Mouse (Mus musculus) myocyte (in vitro differentiated cells): ENCODE measurements around the gene Crym. TPM values are rescaled to one million over a fixed set of nuclear protein-coding genes. Genes with fewer than 3 reads are reported as not detected.

Experiments
- H3K27me3 ChIP-seq: one replicate; pipeline ENCODE4 v1.6.1; 2011; ENCODE audit not compliant: control insufficient read depth, insufficient read depth, insufficient read length
- H3K36me3 ChIP-seq: one replicate; pipeline ENCODE4 v1.6.1; 2011; ENCODE audit not compliant: control insufficient read depth, insufficient read depth
- H3K4me2 ChIP-seq: one replicate; pipeline ENCODE4 v1.6.1; 2011; ENCODE audit warnings: low read depth, control low read depth
- H3K4me3 ChIP-seq: one replicate; pipeline ENCODE4 v1.5.1; 2011; ENCODE audit warnings: mild to moderate bottlenecking, control low read depth, moderate library complexity
- H3K79me2 ChIP-seq: one replicate; pipeline ENCODE4 v1.6.1; 2011; ENCODE audit not compliant: control insufficient read depth, insufficient read depth
- H3ac ChIP-seq: one replicate; pipeline ENCODE4 v1.6.1; 2011; ENCODE audit not compliant: control insufficient read depth, insufficient read length
- CEBPB ChIP-seq: IDR thresholded peaks from 2 replicates; pipeline ENCODE4 v1.6.1; 2011; ENCODE audit warnings: mild to moderate bottlenecking, moderate library complexity; ENCODE audit not compliant: poor library complexity, insufficient read depth, severe bottlenecking
- E2F4 ChIP-seq: IDR thresholded peaks from one replicate; pipeline ENCODE4 v1.6.1; 2011; ENCODE audit warnings: mild to moderate bottlenecking, control low read depth, moderate library complexity; ENCODE audit not compliant: insufficient read depth
- MAX ChIP-seq: IDR thresholded peaks from one replicate; pipeline ENCODE4 v1.6.1; 2011; ENCODE audit warnings: low read depth, mild to moderate bottlenecking, control low read depth
- MYOD1 ChIP-seq, 3 experiments: IDR thresholded peaks; one replicate each; pipeline ENCODE4 v1.6.1; 2011; ENCODE audit warnings: control low read depth in 2 of 3, low read depth in 2 of 3, mild to moderate bottlenecking in 2 of 3, moderate library complexity in 1 of 3; ENCODE audit not compliant: insufficient read length in 2 of 3, control insufficient read depth in 1 of 3
- MYOG ChIP-seq, 3 experiments: IDR thresholded peaks; one replicate each; pipeline ENCODE4 v1.6.1; 2011; ENCODE audit warnings: control low read depth in 2 of 3, low read depth in 2 of 3, mild to moderate bottlenecking in 2 of 3; ENCODE audit not compliant: insufficient read length in 2 of 3, control insufficient read depth in 1 of 3, insufficient read depth in 1 of 3
- POLR2A ChIP-seq: IDR thresholded peaks from one replicate; pipeline ENCODE4 v1.6.1; 2011; ENCODE audit warnings: low read depth, mild to moderate bottlenecking, control low read depth, moderate library complexity; ENCODE audit not compliant: insufficient read length
- POLR2AphosphoS2 ChIP-seq: IDR thresholded peaks from one replicate; pipeline ENCODE4 v1.6.1; 2011; ENCODE audit warnings: low read depth, control low read depth; ENCODE audit not compliant: insufficient read length
- REST ChIP-seq: IDR thresholded peaks from one replicate; pipeline ENCODE4 v1.6.1; 2011; ENCODE audit warnings: mild to moderate bottlenecking, control low read depth, moderate library complexity; ENCODE audit not compliant: insufficient read depth, insufficient read length
- SRF ChIP-seq: IDR thresholded peaks from one replicate; pipeline ENCODE4 v1.6.1; 2011; ENCODE audit warnings: low read depth; ENCODE audit not compliant: control insufficient read depth, insufficient read length
- TCF12 ChIP-seq: IDR thresholded peaks from one replicate; pipeline ENCODE4 v1.6.1; 2011; ENCODE audit warnings: mild to moderate bottlenecking, control low read depth; ENCODE audit not compliant: poor library complexity, insufficient read depth, severe bottlenecking
- TCF3 ChIP-seq: IDR thresholded peaks from one replicate; pipeline ENCODE4 v1.6.1; 2011; ENCODE audit warnings: low read depth, control low read depth; ENCODE audit not compliant: insufficient read length
- USF1 ChIP-seq: IDR thresholded peaks from one replicate; pipeline ENCODE4 v1.6.1; 2011; ENCODE audit warnings: low read depth, mild to moderate bottlenecking, control low read depth, moderate library complexity
- polyA plus RNA-seq: library from polyadenylated mRNA; unstranded; fragments of >200 nt; fragmentation: generic; extraction: Trizol; gene quantifications from one replicate; pipeline ENCODE4 v1.2.1, GENCODE M21; 2012; ENCODE audit warnings: missing spikeins

The Crym gene
- polyA plus RNA-seq, 1 experiment = 9.8 TPM

DNA sequence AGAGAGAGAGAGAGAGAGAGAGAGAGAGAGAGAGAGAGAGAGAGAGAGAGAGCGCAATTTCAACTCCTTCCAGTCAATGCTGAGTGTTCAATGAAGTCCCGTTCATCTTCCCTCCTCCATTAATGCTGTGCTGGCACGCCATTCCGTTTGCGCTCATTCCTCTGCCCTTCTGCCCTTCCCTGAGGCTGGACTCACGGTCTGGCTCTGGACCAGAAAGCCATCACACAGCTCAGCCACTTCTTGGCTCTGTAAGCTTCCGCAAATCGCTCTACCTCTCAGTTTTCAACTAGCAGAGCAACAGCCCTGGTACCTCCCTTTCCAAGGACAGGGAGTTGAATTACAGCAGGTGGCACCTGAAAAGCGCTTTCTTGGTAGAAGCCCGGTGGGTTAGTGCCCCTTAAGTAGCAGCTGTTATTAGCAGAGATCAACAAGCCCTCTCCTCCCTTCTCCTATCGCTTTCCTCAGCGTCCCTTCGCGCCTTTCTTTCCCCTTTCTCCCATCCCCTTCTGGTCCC is 623 bp downstream of the Crym start:
- Histone ChIP-seq H3K79me2 (no peaks in the 10 kb centered on the region), H3K4me3 (peak overlapping the region; percentile 12), H3K36me3 (no peaks in the 10 kb centered on the region), H3K27me3 (no peaks in the 10 kb centered on the region), H3K4me2 (peak overlapping the region; percentile 18), H3ac (no peak overlapping the region)
- TF ChIP-seq TCF3 = no peak
- TF ChIP-seq SRF = no peak
- TF ChIP-seq MAX = no peak
- TF ChIP-seq TCF12 = no peak
- TF ChIP-seq CEBPB = no peak
- no peak for TF ChIP-seq REST
- no peak for TF ChIP-seq POLR2A
- no peak for TF ChIP-seq USF1
- no peak for TF ChIP-seq POLR2AphosphoS2
- TF ChIP-seq E2F4 = no peak
- no peak for TF ChIP-seq MYOG (IDR thresholded peaks at IDR 0.05; ENCODE audit: control insufficient read depth in 1 of 3, insufficient read depth in 1 of 3, insufficient read length in 2 of 3, low read depth in 2 of 3)
- no peak for TF ChIP-seq MYOD1 (IDR thresholded peaks at IDR 0.05; ENCODE audit: control insufficient read depth in 1 of 3, insufficient read length in 2 of 3, low read depth in 2 of 3)

DNA sequence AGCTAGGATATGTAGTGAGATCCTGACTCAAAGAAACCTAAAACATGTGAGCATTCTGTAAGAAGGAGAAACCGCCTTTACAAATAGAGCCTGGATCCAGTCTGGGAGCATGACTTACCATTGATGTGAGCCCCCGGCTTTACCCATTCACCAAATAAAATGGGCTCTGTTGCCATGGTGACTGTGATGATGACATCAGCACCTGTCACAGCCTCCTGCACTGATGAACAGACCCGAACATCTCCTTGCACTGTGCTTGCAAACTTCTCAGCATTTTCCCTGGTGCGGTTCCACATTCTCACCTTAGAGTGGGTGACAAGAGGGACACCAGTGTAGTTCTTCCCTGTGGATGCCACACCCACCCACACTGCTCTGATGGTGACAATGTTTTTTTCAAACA is 6.7 kb downstream of the Crym start:
- H3K36me3 ChIP-seq = no peaks in the 10 kb centered on the region
- H3K27me3 ChIP-seq = no peaks in the 10 kb centered on the region
- no peak overlapping the region for H3K4me3 ChIP-seq
- H3ac ChIP-seq = no peak overlapping the region
- TF ChIP-seq MAX (no peak), POLR2AphosphoS2 (no peak), CEBPB (no peak), TCF12 (no peak), USF1 (no peak), MYOG (IDR thresholded peaks at IDR 0.05; ENCODE audit: control insufficient read depth in 1 of 3, insufficient read depth in 1 of 3, insufficient read length in 2 of 3, low read depth in 2 of 3) (no peak), MYOD1 (IDR thresholded peaks at IDR 0.05; ENCODE audit: control insufficient read depth in 1 of 3, insufficient read length in 2 of 3, low read depth in 2 of 3) (no peak), E2F4 (no peak), POLR2A (no peak), REST (no peak), TCF3 (no peak), SRF (no peak)
- H3K4me2 ChIP-seq = no peak overlapping the region
- no peaks in the 10 kb centered on the region for H3K79me2 ChIP-seq

DNA sequence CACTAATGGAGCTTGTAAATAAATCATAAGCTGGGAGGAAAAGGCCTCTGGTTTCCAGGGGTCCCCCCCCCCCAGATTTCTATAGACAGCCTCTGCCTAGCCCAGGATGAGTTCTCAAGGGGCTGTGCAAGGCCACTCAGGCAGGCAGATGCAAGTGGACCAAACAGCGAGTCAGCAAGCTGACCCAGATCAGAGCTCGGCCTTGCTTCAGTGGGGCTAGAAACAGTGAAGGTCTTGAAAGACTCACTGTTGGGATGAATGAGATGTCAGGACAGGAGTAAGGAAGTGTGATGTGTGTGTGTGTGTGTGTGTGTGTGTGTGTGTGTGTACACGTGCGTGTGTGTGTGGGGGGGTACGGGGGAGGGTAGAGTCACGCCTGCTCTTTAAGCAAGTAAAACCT is 9.1 kb downstream of the Crym start:
- no peak overlapping the region for H3K4me2 ChIP-seq
- no peaks in the 10 kb centered on the region for H3K36me3 ChIP-seq
- H3K4me3 ChIP-seq = no peak overlapping the region
- H3ac ChIP-seq = no peak overlapping the region
- H3K79me2 ChIP-seq = no peaks in the 10 kb centered on the region
- no peak for TF ChIP-seq TCF3
- no peak for TF ChIP-seq POLR2A
- no peak for TF ChIP-seq REST
- no peak for TF ChIP-seq USF1
- no peak for TF ChIP-seq CEBPB
- no peak for TF ChIP-seq MYOG (IDR thresholded peaks at IDR 0.05; ENCODE audit: control insufficient read depth in 1 of 3, insufficient read depth in 1 of 3, insufficient read length in 2 of 3, low read depth in 2 of 3)
- no peak for TF ChIP-seq TCF12
- no peak for TF ChIP-seq SRF
- TF ChIP-seq MAX = no peak
- no peak for TF ChIP-seq E2F4
- TF ChIP-seq MYOD1 (IDR thresholded peaks at IDR 0.05; ENCODE audit: control insufficient read depth in 1 of 3, insufficient read length in 2 of 3, low read depth in 2 of 3) = no peak
- no peaks in the 10 kb centered on the region for H3K27me3 ChIP-seq

DNA sequence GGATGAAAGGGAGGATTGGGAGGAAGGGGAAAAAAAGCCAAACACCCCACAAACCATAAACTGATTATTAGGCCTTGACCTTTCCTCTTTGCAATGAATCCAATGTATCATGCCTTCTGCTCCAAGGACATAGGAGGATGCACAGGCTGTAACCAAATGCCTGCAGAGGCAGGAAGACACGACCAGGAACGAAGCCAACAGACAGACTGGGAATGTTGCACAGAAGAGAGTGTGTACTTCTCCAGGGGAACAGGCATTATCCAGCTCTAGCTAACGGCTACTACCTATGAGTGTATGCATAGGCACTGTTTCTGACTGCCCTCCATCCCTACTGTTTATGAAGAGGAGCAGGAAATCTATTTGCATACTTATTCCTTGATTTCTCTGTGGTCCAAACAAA is 9.7 kb downstream of the Crym start:
- Histone ChIP-seq H3K36me3 (no peaks in the 10 kb centered on the region), H3K79me2 (no peaks in the 10 kb centered on the region), H3K4me2 (no peak overlapping the region), H3K4me3 (no peak overlapping the region), H3ac (no peak overlapping the region), H3K27me3 (no peaks in the 10 kb centered on the region)
- TF ChIP-seq TCF12 (no peak), MAX (no peak), SRF (no peak), REST (no peak), CEBPB (no peak), USF1 (no peak), E2F4 (no peak), POLR2AphosphoS2 (no peak), MYOD1 (IDR thresholded peaks at IDR 0.05; ENCODE audit: control insufficient read depth in 1 of 3, insufficient read length in 2 of 3, low read depth in 2 of 3) (no peak), TCF3 (no peak), MYOG (IDR thresholded peaks at IDR 0.05; ENCODE audit: control insufficient read depth in 1 of 3, insufficient read depth in 1 of 3, insufficient read length in 2 of 3, low read depth in 2 of 3) (no peak), POLR2A (no peak)

GRCm38 (mm10) chr7:120190150-120190665 is 11.7 kb downstream of the Crym start:
- H3K79me2 ChIP-seq = no peaks in the 10 kb centered on the region
- no peaks in the 10 kb centered on the region for H3K36me3 ChIP-seq
- H3ac ChIP-seq = no peak overlapping the region
- no peak overlapping the region for H3K4me2 ChIP-seq
- H3K4me3 ChIP-seq = no peak overlapping the region
- TF ChIP-seq MYOD1 (IDR thresholded peaks at IDR 0.05; ENCODE audit: control insufficient read depth in 1 of 3, insufficient read length in 2 of 3, low read depth in 2 of 3) = no peak
- TF ChIP-seq USF1 = no peak
- TF ChIP-seq CEBPB = no peak
- TF ChIP-seq MAX = no peak
- no peak for TF ChIP-seq TCF12
- no peak for TF ChIP-seq SRF
- TF ChIP-seq REST = no peak
- TF ChIP-seq MYOG (IDR thresholded peaks at IDR 0.05; ENCODE audit: control insufficient read depth in 1 of 3, insufficient read depth in 1 of 3, insufficient read length in 2 of 3, low read depth in 2 of 3) = no peak
- H3K27me3 ChIP-seq = no peaks in the 10 kb centered on the region
